Mouse (Mus musculus) lung, postnatal 0 days (tissue): ENCODE measurements at regions not wholly inside any gene's neighbourhood (a gene's known extent, or its start where the extent isn't known, plus 50 kb on each side); places are given as distances from the start of the nearest gene placed in this dataset.

ENCODE experiments used
- CTCF ChIP-seq: IDR thresholded peaks from 2 replicates; pipeline ENCODE4 v1.5.1; 2016; ENCODE audit warnings: antibody characterized with exemption, mild to moderate bottlenecking
- EP300 ChIP-seq: IDR thresholded peaks from 2 replicates; pipeline ENCODE4 v1.6.1; 2016; ENCODE audit warnings: antibody characterized with exemption, mild to moderate bottlenecking, control low read depth

DNA sequence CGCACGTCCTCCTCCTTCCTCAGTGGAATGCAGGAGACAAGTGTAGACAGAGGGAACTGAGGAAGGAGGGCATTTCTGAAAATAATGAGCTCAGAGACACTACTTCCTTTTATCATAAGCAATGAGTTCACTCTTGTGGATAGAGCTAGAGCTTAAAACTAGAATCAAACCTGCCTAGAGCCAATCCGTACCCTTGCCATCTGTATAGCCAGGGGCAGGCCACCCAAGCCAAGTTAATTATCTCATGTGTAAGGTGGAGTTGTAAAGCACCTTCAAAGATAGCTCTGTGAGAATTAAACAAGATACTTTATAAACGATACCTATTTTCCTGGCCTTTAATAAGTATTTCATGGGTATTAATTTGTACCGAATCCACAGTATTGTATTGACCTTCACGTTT, 113.4 kb upstream of the Sptlc3 start:
- no peak for TF ChIP-seq CTCF
- TF ChIP-seq EP300, result no peak
